Mouse (Mus musculus): Measurements from ENCODE around the gene Robo1. TPM values are rescaled to one million over a fixed set of nuclear protein-coding genes. Genes with fewer than 3 reads are reported as not detected.
A peak's percentile ranks its signal among the peaks of the same experiment; 100 is the strongest.

Gene Robo1
- polyA plus RNA-seq, 1 experiment from 2014 or later, result 18.2 TPM

DNA sequence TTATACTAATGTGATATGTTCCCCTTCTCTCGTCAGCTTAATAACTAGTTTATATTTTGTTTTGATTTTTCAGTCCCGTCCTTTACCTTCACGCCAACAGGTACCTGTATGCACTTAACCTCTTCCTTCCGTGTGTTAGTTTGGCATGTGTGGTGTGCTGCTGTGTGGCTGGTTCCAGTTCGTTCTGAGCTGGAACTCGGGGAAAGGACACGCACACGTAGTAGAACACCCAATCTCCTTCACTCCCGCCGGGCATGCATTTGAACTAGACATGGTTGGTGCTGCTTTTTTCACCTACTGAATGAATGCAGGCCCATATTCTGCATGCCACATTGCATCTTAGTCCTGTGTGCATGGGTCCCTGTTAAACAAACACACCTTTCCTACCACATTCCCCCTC lies 685.5 kb downstream of the Robo1 start:
- peak; percentile 57 for ATAC-seq
- peak overlapping the region; percentile 23 for H3K4me2 ChIP-seq (replicated peaks)
- H3K27ac ChIP-seq, result no peak overlapping the region
- H3K4me1 ChIP-seq (replicated peaks), result no peaks in the 10 kb centered on the region
- H3K9me3 ChIP-seq, result no peaks in the 10 kb centered on the region
- no peak overlapping the region for H3K4me3 ChIP-seq (replicated peaks)
- H3K27me3 ChIP-seq (replicated peaks), result no peaks in the 10 kb centered on the region
- whole genome bisulfite sequencing, result 46% methylated on average over 10 of the region's 10 CpGs
- H3K36me3 ChIP-seq, result no peaks in the 10 kb centered on the region
- H3K9ac ChIP-seq, result no peak overlapping the region

GRCm38 (mm10) chr16:72995251-72995954 lies 687.3 kb downstream of the Robo1 start:
- no peak overlapping the region for H3K9ac ChIP-seq
- H3K4me2 ChIP-seq (replicated peaks), result no peak overlapping the region
- no peaks in the 10 kb centered on the region for H3K36me3 ChIP-seq
- no peak overlapping the region for H3K27ac ChIP-seq
- ATAC-seq, result no peak
- no peaks in the 10 kb centered on the region for H3K9me3 ChIP-seq
- 0 out of 2 replicates have a peak, but pooled peaks cover 2% of the 10 kb centered on the region for H3K4me1 ChIP-seq (replicated peaks)
- H3K27me3 ChIP-seq (replicated peaks), result no peaks in the 10 kb centered on the region
- 27% methylated on average over 8 of the region's 8 CpGs for WGBS
- H3K4me3 ChIP-seq (replicated peaks), result no peak overlapping the region

- no peaks in the 10 kb centered on the region for H3K27me3 ChIP-seq (replicated peaks)
- 68% methylated on average over 10 of the region's 10 CpGs for WGBS
- H3K4me3 ChIP-seq (replicated peaks), result no peak overlapping the region
- 0 out of 2 replicates have a peak, but pooled peaks cover 2% of the 10 kb centered on the region for H3K4me1 ChIP-seq (replicated peaks)
- no peak for ATAC-seq
- no peak overlapping the region for H3K9ac ChIP-seq
- no peak overlapping the region for H3K4me2 ChIP-seq (replicated peaks)
- H3K9me3 ChIP-seq, result no peaks in the 10 kb centered on the region
- H3K27ac ChIP-seq, result no peak overlapping the region
- H3K36me3 ChIP-seq, result no peaks in the 10 kb centered on the region
Observed at GRCm38 (mm10) chr16:72995955-72996535, 687.9 kb downstream of the Robo1 start.

GRCm38 (mm10) chr16:72998677-72999076 lies 690.6 kb downstream of the Robo1 start:
- Histone ChIP-seq H3K4me2 (replicated peaks) (no peak overlapping the region), H3K36me3 (no peaks in the 10 kb centered on the region), H3K4me3 (replicated peaks) (no peak overlapping the region), H3K4me1 (replicated peaks) (0 out of 2 replicates have a peak, but pooled peaks cover 2% of the 10 kb centered on the region), H3K27ac (no peak overlapping the region), H3K9me3 (no peaks in the 10 kb centered on the region), H3K9ac (no peak overlapping the region), H3K27me3 (replicated peaks) (no peaks in the 10 kb centered on the region)
- WGBS, result 73% methylated on average over 6 of the region's 6 CpGs
- ATAC-seq, result no peak

- H3K9ac ChIP-seq, result no peak overlapping the region
- H3K27me3 ChIP-seq (replicated peaks), result no peaks in the 10 kb centered on the region
- H3K27ac ChIP-seq, result no peak overlapping the region
- ATAC-seq, result no peak
- H3K4me2 ChIP-seq (replicated peaks), result no peak overlapping the region
- H3K9me3 ChIP-seq, result no peaks in the 10 kb centered on the region
- WGBS, result 85% methylated on average over 4 of the region's 4 CpGs
- H3K4me1 ChIP-seq (replicated peaks), result 0 out of 2 replicates have a peak, but pooled peaks cover 2% of the 10 kb centered on the region
- no peaks in the 10 kb centered on the region for H3K36me3 ChIP-seq
- no peak overlapping the region for H3K4me3 ChIP-seq (replicated peaks)
Observed at GRCm38 (mm10) chr16:73002685-73003084, 694.6 kb downstream of the Robo1 start.

GRCm38 (mm10) chr16:73004601-73005000 lies 696.5 kb downstream of the Robo1 start:
- Histone ChIP-seq H3K27ac (no peak overlapping the region), H3K36me3 (no peaks in the 10 kb centered on the region), H3K27me3 (replicated peaks) (no peaks in the 10 kb centered on the region), H3K9me3 (no peaks in the 10 kb centered on the region), H3K4me1 (replicated peaks) (0 out of 2 replicates have a peak, but pooled peaks cover 2% of the 10 kb centered on the region), H3K4me2 (replicated peaks) (no peak overlapping the region), H3K4me3 (replicated peaks) (no peak overlapping the region), H3K9ac (no peak overlapping the region)
- no peak for ATAC-seq
- WGBS, result 93% methylated on average over 11 of the region's 11 CpGs

DNA sequence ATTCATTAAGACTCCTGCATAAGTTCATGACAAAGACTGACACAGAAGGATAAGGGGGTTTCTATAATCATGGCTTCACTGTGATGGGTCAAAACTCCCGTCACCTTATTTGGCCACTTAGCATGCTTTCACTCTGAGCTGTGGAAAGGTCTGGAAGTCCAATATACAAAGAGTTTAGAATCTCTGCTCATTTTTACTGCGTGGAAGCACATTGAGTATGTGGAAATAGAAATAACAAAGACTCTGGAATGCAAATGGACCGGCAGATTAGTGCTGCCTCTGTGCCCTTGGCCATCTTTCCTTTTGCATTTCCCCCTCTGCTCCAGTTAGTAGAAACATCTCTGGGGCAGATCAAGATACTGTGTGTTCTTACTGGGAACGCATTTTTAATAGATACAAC lies 697.7 kb downstream of the Robo1 start:
- Histone ChIP-seq H3K27me3 (replicated peaks) (no peaks in the 10 kb centered on the region), H3K4me1 (replicated peaks) (no peaks in the 10 kb centered on the region), H3K4me2 (replicated peaks) (no peak overlapping the region), H3K36me3 (no peaks in the 10 kb centered on the region), H3K9me3 (no peaks in the 10 kb centered on the region), H3K27ac (no peak overlapping the region), H3K9ac (no peak overlapping the region), H3K4me3 (replicated peaks) (no peak overlapping the region)
- 67% methylated on average over 4 of the region's 4 CpGs for WGBS
- ATAC-seq, result no peak

DNA sequence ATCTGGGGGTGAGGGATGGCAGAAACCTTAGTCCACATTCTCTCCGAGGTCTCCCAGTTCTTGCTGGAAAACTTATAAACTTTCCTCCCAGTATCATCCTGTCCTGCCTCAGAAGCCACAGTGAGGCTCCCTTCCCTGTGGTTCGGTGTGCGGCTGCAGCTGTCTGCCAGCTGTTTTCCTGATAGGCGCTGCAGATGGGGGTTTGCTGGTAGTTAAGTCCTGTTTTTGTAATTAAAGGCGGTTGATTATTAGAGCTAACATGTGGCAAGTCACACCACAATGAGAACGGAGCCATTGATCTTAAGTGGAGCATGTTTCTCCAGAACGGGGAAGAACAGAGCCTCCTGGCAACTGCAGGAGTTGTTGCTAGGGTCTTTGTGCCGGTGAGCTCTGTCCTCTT lies 699.3 kb downstream of the Robo1 start:
- Histone ChIP-seq H3K9ac (no peak overlapping the region), H3K4me3 (replicated peaks) (no peak overlapping the region), H3K36me3 (no peaks in the 10 kb centered on the region), H3K27me3 (replicated peaks) (no peaks in the 10 kb centered on the region), H3K4me2 (replicated peaks) (no peak overlapping the region), H3K9me3 (no peaks in the 10 kb centered on the region), H3K27ac (no peak overlapping the region), H3K4me1 (replicated peaks) (no peaks in the 10 kb centered on the region)
- ATAC-seq, result no peak
- WGBS, result 53% methylated on average over 8 of the region's 8 CpGs

GRCm38 (mm10) chr16:73011313-73011712 lies 703.2 kb downstream of the Robo1 start:
- 63% methylated on average over 7 of the region's 7 CpGs for WGBS
- no peak overlapping the region for H3K4me3 ChIP-seq (replicated peaks)
- H3K36me3 ChIP-seq, result no peaks in the 10 kb centered on the region
- H3K27me3 ChIP-seq (replicated peaks), result no peaks in the 10 kb centered on the region
- no peaks in the 10 kb centered on the region for H3K9me3 ChIP-seq
- no peaks in the 10 kb centered on the region for H3K4me1 ChIP-seq (replicated peaks)
- H3K4me2 ChIP-seq (replicated peaks), result no peak overlapping the region
- no peak overlapping the region for H3K27ac ChIP-seq
- no peak overlapping the region for H3K9ac ChIP-seq
- ATAC-seq, result no peak

DNA sequence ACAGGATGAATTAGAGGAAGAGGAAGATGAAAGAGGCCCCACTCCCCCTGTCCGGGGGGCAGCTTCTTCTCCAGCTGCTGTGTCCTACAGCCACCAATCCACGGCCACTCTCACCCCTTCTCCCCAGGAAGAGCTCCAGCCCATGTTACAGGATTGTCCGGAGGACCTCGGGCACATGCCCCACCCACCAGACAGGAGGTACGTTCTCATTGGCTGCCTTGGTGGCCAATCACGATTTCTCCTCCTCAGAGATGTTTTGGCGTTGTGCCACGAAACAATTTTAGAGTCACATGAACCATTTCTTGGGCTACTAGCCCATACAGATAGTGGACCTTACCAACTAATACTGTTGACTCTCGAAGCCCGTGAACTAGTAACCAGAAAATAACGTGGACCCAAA lies 704.8 kb downstream of the Robo1 start:
- no peaks in the 10 kb centered on the region for H3K9me3 ChIP-seq
- no peaks in the 10 kb centered on the region for H3K36me3 ChIP-seq
- H3K27me3 ChIP-seq (replicated peaks), result no peaks in the 10 kb centered on the region
- no peaks in the 10 kb centered on the region for H3K4me1 ChIP-seq (replicated peaks)
- H3K27ac ChIP-seq, result no peak overlapping the region
- no peak overlapping the region for H3K4me3 ChIP-seq (replicated peaks)
- 93% methylated on average over 11 of the region's 11 CpGs for WGBS
- H3K4me2 ChIP-seq (replicated peaks), result no peak overlapping the region
- no peak overlapping the region for H3K9ac ChIP-seq
- ATAC-seq, result no peak

DNA sequence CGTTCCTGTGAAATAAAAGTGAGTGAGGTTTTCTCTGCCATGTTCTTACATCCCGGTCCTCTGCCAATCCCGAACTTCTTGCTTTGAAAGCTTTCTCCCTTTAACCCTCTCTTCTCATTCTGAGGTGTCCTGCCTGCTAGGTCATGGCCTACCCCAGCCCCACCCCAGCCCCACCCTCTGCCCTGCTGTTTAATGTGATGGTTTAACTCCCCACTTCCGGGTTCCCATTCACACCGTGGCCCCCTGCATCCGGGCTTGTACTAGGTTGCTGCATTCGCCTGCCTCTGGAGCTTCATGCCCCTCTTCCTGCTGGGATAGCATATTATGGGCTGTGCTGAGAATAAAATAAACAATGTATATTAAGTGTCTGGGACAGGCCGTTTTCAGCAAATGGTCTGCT lies 706.4 kb downstream of the Robo1 start:
- H3K27me3 ChIP-seq (replicated peaks), result no peaks in the 10 kb centered on the region
- 52% methylated on average over 8 of the region's 8 CpGs for WGBS
- H3K27ac ChIP-seq, result no peak overlapping the region
- no peak overlapping the region for H3K4me3 ChIP-seq (replicated peaks)
- H3K4me2 ChIP-seq (replicated peaks), result no peak overlapping the region
- H3K36me3 ChIP-seq, result no peaks in the 10 kb centered on the region
- no peaks in the 10 kb centered on the region for H3K9me3 ChIP-seq
- ATAC-seq, result no peak
- H3K9ac ChIP-seq, result no peak overlapping the region
- no peaks in the 10 kb centered on the region for H3K4me1 ChIP-seq (replicated peaks)

DNA sequence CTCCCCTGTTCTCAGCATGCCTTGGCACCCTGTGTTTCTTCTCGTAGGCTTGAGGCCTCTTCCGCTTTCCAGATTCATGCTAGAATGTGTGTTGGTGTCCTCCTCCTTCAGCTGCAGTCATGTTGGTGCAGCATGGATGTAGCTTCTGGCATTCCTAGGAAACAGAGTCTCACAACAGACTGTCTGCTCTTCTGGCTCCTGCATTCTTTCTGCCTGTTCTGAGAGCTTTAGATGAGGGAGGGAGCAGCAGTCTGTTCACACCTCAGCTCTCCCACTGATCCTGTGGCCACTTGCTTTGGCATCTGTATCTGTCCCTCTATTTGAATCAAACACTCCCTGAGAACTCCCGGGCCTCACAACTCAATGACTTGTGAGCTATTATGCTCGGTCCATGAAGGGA lies 707.9 kb downstream of the Robo1 start:
- no peak for ATAC-seq
- no peak overlapping the region for H3K4me3 ChIP-seq (replicated peaks)
- H3K4me2 ChIP-seq (replicated peaks), result no peak overlapping the region
- no peak overlapping the region for H3K27ac ChIP-seq
- H3K36me3 ChIP-seq, result no peaks in the 10 kb centered on the region
- H3K27me3 ChIP-seq (replicated peaks), result no peaks in the 10 kb centered on the region
- H3K9ac ChIP-seq, result no peak overlapping the region
- 71% methylated on average over 4 of the region's 4 CpGs for WGBS
- H3K4me1 ChIP-seq (replicated peaks), result no peaks in the 10 kb centered on the region
- H3K9me3 ChIP-seq, result no peaks in the 10 kb centered on the region

GRCm38 (mm10) chr16:73016801-73017200 lies 708.7 kb downstream of the Robo1 start:
- 38% methylated on average over 7 of the region's 7 CpGs for WGBS
- no peak for ATAC-seq
- no peak overlapping the region for H3K27ac ChIP-seq
- no peaks in the 10 kb centered on the region for H3K36me3 ChIP-seq
- no peak overlapping the region for H3K9ac ChIP-seq
- H3K9me3 ChIP-seq, result no peaks in the 10 kb centered on the region
- H3K4me1 ChIP-seq (replicated peaks), result no peaks in the 10 kb centered on the region
- H3K27me3 ChIP-seq (replicated peaks), result no peaks in the 10 kb centered on the region
- H3K4me2 ChIP-seq (replicated peaks), result no peak overlapping the region
- no peak overlapping the region for H3K4me3 ChIP-seq (replicated peaks)
